ENCODE assay signal across 19 mouse cellular contexts in the genomic region with DNA sequence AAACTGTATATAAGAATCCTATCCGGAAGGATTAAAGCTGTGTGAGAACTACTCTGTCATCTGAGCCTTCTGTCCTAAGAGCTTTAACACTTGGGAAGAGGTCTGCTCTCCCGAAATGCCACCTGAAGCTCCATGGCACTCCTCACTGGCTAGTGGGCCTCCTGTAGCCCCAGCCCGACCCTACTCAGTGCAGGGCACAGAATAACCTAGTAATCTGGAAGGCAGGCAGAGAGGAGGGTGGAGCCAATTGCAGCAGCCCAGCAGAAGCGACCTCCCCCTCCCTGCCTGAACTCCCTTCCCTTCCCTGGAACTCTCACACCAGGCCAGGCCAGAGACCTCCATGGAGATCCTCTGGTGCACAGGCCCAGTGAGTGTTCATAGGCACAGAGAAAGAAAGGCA.
"Had no signal": no experiment of that assay in that cellular context is flagged by ENCODE, and none has a peak within 500 bp of the region (broad histone marks: within the 10 kb centered on the region; RNA-seq: fewer than 3 reads in every experiment).

No protein-coding gene starts in this region.

- ATAC-seq: intestine, postnatal 0 days; lung, postnatal 0 days; midbrain, embryonic 15.5 days had no signal

- H3K27me3 ChIP-seq: limb, embryonic 13.5 days; liver, embryonic 13.5 days; midbrain, embryonic 15.5 days; neural tube, embryonic 13.5 days; stomach, embryonic 15.5 days had no signal

- H3K4me2 ChIP-seq: limb, embryonic 13.5 days; liver, embryonic 13.5 days; lung, embryonic 14.5 days; midbrain, embryonic 15.5 days; neural tube, embryonic 13.5 days; stomach, embryonic 15.5 days had no signal

- H3K9me3 ChIP-seq: limb, embryonic 13.5 days; liver, embryonic 13.5 days; midbrain, embryonic 15.5 days; neural tube, embryonic 13.5 days; stomach, embryonic 15.5 days had no signal

- H3K4me3 ChIP-seq: left cerebral cortex, adult 2 months; limb, embryonic 13.5 days; liver, embryonic 13.5 days; midbrain, embryonic 15.5 days; myocyte; neural tube, embryonic 13.5 days; stomach, embryonic 15.5 days had no signal

- H3K36me3 ChIP-seq: limb, embryonic 13.5 days; liver, embryonic 13.5 days; midbrain, embryonic 15.5 days; neural tube, embryonic 13.5 days; stomach, embryonic 15.5 days had no signal

- H3K4me1 ChIP-seq: liver, embryonic 13.5 days; stomach, embryonic 15.5 days had no signal

- H3K9ac ChIP-seq: limb, embryonic 13.5 days; liver, embryonic 13.5 days; lung, embryonic 14.5 days; midbrain, embryonic 15.5 days; neural tube, embryonic 13.5 days; stomach, embryonic 15.5 days had no signal

- H3K27ac ChIP-seq: left cerebral cortex, adult 2 months; limb, embryonic 13.5 days; liver, embryonic 13.5 days; macrophage; midbrain, embryonic 15.5 days; neural tube, embryonic 13.5 days; stomach, embryonic 15.5 days had no signal

- DNase-seq: kidney, adult 2 months; kidney, postnatal 10 days; layer of hippocampus, postnatal 36 days; liver; liver, embryonic 13.5 days; lung, embryonic 14.5 days; retina, postnatal 1 day; right cerebral cortex, postnatal 25 days; spleen, adult 18-20 months; thymus, postnatal 25 days had no signal
